Mouse (Mus musculus) MN1 (cell line): ENCODE measurements around the gene Ssr1.
A peak's percentile ranks its signal among the peaks of the same experiment; 100 is the strongest.

Experiments
- DNase-seq: peaks from one replicate; pipeline ENCODE4 v3.0.0-alpha.2; 2016; ENCODE audit warnings: low spot score

Gene Ssr1

GRCm38 (mm10) chr13:37945392-37945791 lies 48.6 kb downstream of the Ssr1 start:
- DNase-seq: no peak

GRCm38 (mm10) chr13:37944306-37944705 lies 49.7 kb downstream of the Ssr1 start:
- DNase-seq: peak; percentile 48

- no peak for DNase-seq
Measured at GRCm38 (mm10) chr13:37943466-37943865, 50.6 kb downstream of the Ssr1 start.

GRCm38 (mm10) chr13:37942887-37943331 lies 51.1 kb downstream of the Ssr1 start:
- DNase-seq: no peak

- DNase-seq: no peak
Measured at GRCm38 (mm10) chr13:37941950-37942886, 51.8 kb downstream of the Ssr1 start.

GRCm38 (mm10) chr13:37941138-37941645 lies 52.8 kb downstream of the Ssr1 start:
- DNase-seq: no peak

GRCm38 (mm10) chr13:37940649-37941048 lies 53.4 kb downstream of the Ssr1 start:
- no peak for DNase-seq

GRCm38 (mm10) chr13:37940167-37940566 lies 53.9 kb downstream of the Ssr1 start:
- DNase-seq: no peak

- DNase-seq: no peak
Measured at GRCm38 (mm10) chr13:37936351-37936750, 57.7 kb downstream of the Ssr1 start.

- DNase-seq: no peak
Measured at GRCm38 (mm10) chr13:37934920-37935319, 59.1 kb downstream of the Ssr1 start.

GRCm38 (mm10) chr13:37934075-37934474 lies 59.9 kb downstream of the Ssr1 start:
- DNase-seq: no peak

GRCm38 (mm10) chr13:37931210-37931922 lies 62.7 kb downstream of the Ssr1 start:
- no peak for DNase-seq

- no peak for DNase-seq
Measured at GRCm38 (mm10) chr13:37930621-37931020, 63.4 kb downstream of the Ssr1 start.

- DNase-seq: no peak
Measured at GRCm38 (mm10) chr13:37930091-37930490, 63.9 kb downstream of the Ssr1 start.

GRCm38 (mm10) chr13:37929532-37929931 lies 64.5 kb downstream of the Ssr1 start:
- no peak for DNase-seq

- DNase-seq: no peak
Measured at GRCm38 (mm10) chr13:37926394-37926793, 67.6 kb downstream of the Ssr1 start.

GRCm38 (mm10) chr13:37924461-37924948 lies 69.5 kb downstream of the Ssr1 start:
- DNase-seq: no peak

GRCm38 (mm10) chr13:37923643-37924460 lies 70.2 kb downstream of the Ssr1 start:
- no peak for DNase-seq

- DNase-seq: no peak
Measured at GRCm38 (mm10) chr13:37923091-37923490, 70.9 kb downstream of the Ssr1 start.

- DNase-seq: no peak
Measured at GRCm38 (mm10) chr13:37920727-37921126, 73.3 kb downstream of the Ssr1 start.

GRCm38 (mm10) chr13:37919711-37920277 lies 74.2 kb downstream of the Ssr1 start:
- DNase-seq: no peak
